Mouse (Mus musculus) heart, embryonic 15.5 days (tissue): ENCODE results near the gene Tnfsf9. TPM values are rescaled to one million over a fixed set of nuclear protein-coding genes. Genes with fewer than 3 reads are reported as not detected.
A peak's percentile ranks its signal among the peaks of the same experiment; 100 is the strongest.

Experiments used
- ATAC-seq: fragments of 200-750 bp; cut with Nextera tagmentation; replicated peaks from 2 replicates; pipeline ENCODE4 v1.8.0; 2017; ENCODE audit warnings: low read depth, moderate TSS enrichment; ENCODE audit not compliant: insufficient number of reproducible peaks, insufficient read depth, low FRiP score
- H3K27ac ChIP-seq: fragments of 300-500 bp; sonication (generic); 2 replicates; pipeline ENCODE4 v1.5.1; 2015; ENCODE audit warnings: mild to moderate bottlenecking, inconsistent platforms
- H3K27me3 ChIP-seq: fragments of 300-500 bp; sonication (generic); 2 replicates; pipeline ENCODE4 v1.6.1; 2015; ENCODE audit warnings: inconsistent platforms
- H3K36me3 ChIP-seq: fragments of 300-500 bp; sonication (generic); 2 replicates; pipeline ENCODE4 v1.6.1; 2015; ENCODE audit warnings: mild to moderate bottlenecking, inconsistent platforms
- H3K4me1 ChIP-seq: fragments of 300-500 bp; sonication (generic); replicated peaks from 2 replicates; pipeline ENCODE4 v1.6.1; 2015; ENCODE audit warnings: inconsistent platforms
- H3K4me2 ChIP-seq: fragments of 300-500 bp; sonication (generic); 2 replicates; pipeline ENCODE4 v1.6.1; 2015; ENCODE audit warnings: inconsistent platforms, mild to moderate bottlenecking, moderate library complexity
- H3K4me3 ChIP-seq: fragments of 300-500 bp; sonication (generic); 2 replicates; pipeline ENCODE4 v1.5.1; 2015; ENCODE audit warnings: mild to moderate bottlenecking, inconsistent platforms
- H3K9ac ChIP-seq: fragments of 300-500 bp; sonication (generic); 2 replicates; pipeline ENCODE4 v1.6.1; 2015; ENCODE audit warnings: mild to moderate bottlenecking, inconsistent platforms
- H3K9me3 ChIP-seq: fragments of 300-500 bp; sonication (generic); replicated peaks from 2 replicates; pipeline ENCODE4 v1.6.1; 2016; ENCODE audit warnings: inconsistent platforms
- WGBS: fragments of 180-500 bp; shearing (Covaris S2); methylation state at CpG from one replicate; pipeline ENCODE4 v1.1.7; 2015; ENCODE audit warnings: mixed read lengths; 5-methylcytosine and 5-hydroxymethylcytosine counted together
- polyA plus RNA-seq: library from polyadenylated mRNA; unstranded; fragments of >200 nt; fragmentation: Nextera tagmentation; extraction: Ambion mirVana; gene quantifications from 2 replicates; pipeline ENCODE4 v1.2.1, GENCODE M21; 2015

The Tnfsf9 gene
- polyA plus RNA-seq, 1 experiment from 2014 or later, result 3.0 TPM

DNA sequence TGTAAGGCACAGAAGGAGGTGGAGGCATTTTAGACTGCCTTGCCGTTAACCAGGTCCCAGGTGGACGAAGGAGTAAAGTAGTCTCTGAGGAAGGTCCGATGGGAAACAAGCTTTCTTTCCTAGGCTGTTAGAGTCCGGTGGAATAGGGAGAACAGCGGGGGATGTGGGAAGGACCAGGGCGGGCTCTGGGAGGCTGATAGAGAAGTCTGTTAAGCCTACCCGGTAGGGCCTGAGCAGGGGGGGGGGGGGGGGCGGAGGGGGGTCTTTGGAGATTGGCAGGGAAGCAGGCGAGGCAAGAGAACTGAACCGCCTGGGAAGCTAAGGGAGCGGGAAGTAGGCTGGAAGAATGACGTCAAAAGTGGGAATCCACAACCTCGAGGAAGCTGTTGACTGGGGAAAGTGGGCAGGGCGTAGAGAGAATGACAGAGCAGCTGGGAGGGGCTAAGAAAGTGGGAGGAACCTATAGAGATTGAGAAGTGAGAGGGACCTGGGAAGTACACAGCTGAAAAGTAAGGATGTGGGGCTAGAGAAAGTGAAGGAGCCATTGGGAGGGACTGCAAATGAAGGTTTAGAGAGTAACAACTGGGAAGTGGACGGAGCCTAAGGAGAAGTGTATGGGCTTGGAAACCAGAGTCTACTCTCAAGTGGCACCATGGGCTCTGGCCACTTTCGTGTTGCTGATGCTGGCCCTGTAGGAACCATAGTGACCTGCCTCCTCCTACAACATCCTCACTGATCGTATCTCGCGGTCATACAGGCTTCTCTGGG, 9.1 kb upstream of the Tnfsf9 start:
- peaks cover 10% of the 10 kb centered on the region for H3K27me3 ChIP-seq
- H3K9me3 ChIP-seq, result no peaks in the 10 kb centered on the region
- peak overlapping the region; percentile 32 for H3K4me3 ChIP-seq
- H3K4me1 ChIP-seq, result peaks cover 7% of the 10 kb centered on the region
- WGBS, result 3% methylated on average over 18 of the region's 19 CpGs
- no peaks in the 10 kb centered on the region for H3K36me3 ChIP-seq
- no peak overlapping the region for H3K27ac ChIP-seq
- H3K4me2 ChIP-seq, result peak overlapping the region; percentile 57
- ATAC-seq, result peak; percentile 75
- no peak overlapping the region for H3K9ac ChIP-seq

GRCm38 (mm10) chr17:57096623-57096920, 8.6 kb upstream of the Tnfsf9 start:
- under 1% methylated on average over 11 of the region's 11 CpGs for WGBS
- Histone ChIP-seq H3K4me2 (peak overlapping the region; percentile 57), H3K4me1 (peaks cover 7% of the 10 kb centered on the region), H3K9me3 (no peaks in the 10 kb centered on the region), H3K9ac (no peak overlapping the region), H3K27me3 (peaks cover 10% of the 10 kb centered on the region), H3K36me3 (no peaks in the 10 kb centered on the region), H3K27ac (no peak overlapping the region), H3K4me3 (peak overlapping the region; percentile 32)
- ATAC-seq, result peak; percentile 83

DNA sequence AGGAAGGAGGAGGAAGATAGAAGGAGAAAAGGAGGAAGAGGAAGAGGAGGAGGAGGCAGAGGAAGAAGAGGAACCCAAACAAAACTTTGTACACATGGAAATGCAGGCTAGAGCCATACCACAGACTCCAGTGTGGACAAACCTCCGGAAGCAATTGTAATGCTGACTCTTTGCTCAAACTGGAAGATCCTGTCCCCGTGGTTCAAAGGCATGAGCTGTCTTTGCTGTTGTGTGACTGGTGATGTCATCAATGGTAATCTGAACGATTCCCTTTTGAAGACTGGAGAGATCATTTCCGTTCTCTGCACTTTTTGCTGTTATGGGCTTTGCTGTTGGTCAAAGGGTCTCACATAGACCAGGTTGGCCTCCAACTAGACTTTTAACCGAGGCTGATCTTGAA, 6.8 kb upstream of the Tnfsf9 start:
- Histone ChIP-seq H3K9me3 (no peaks in the 10 kb centered on the region), H3K4me1 (peaks cover 7% of the 10 kb centered on the region), H3K27ac (no peak overlapping the region), H3K4me3 (no peak overlapping the region), H3K27me3 (peaks cover 10% of the 10 kb centered on the region), H3K36me3 (no peaks in the 10 kb centered on the region), H3K9ac (no peak overlapping the region), H3K4me2 (no peak overlapping the region)
- WGBS, result 65% methylated on average over 5 of the region's 5 CpGs
- ATAC-seq, result no peak

GRCm38 (mm10) chr17:57099629-57100325, 5.3 kb upstream of the Tnfsf9 start:
- Histone ChIP-seq H3K27me3 (peaks cover 8% of the 10 kb centered on the region), H3K4me3 (no peak overlapping the region), H3K9me3 (no peaks in the 10 kb centered on the region), H3K27ac (no peak overlapping the region), H3K4me1 (peaks cover 13% of the 10 kb centered on the region), H3K4me2 (no peak overlapping the region), H3K9ac (no peak overlapping the region), H3K36me3 (no peaks in the 10 kb centered on the region)
- no peak for ATAC-seq
- WGBS, result 8% methylated on average over 10 of the region's 10 CpGs

DNA sequence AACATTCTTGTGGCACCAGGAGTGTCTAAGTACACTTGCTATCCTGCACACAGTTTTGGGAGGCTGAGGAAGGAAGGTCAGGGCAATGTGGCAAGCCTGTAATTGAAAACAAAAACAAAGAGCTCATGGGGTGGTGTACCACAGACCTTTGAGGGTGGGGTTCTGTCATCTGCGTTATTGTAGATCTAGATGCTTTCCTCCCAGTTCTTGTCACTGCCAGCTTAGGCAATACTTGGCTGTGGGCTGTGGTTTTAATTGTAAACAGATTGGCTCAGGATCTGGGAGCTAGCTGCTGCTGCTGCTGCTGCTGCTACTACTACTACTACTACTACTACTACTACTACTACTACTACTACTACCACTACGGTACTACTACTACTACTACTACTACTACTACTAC, 2.8 kb upstream of the Tnfsf9 start:
- no peak for ATAC-seq
- 83% methylated on average over 2 of the region's 2 CpGs for WGBS
- H3K9ac ChIP-seq, result no peak overlapping the region

DNA sequence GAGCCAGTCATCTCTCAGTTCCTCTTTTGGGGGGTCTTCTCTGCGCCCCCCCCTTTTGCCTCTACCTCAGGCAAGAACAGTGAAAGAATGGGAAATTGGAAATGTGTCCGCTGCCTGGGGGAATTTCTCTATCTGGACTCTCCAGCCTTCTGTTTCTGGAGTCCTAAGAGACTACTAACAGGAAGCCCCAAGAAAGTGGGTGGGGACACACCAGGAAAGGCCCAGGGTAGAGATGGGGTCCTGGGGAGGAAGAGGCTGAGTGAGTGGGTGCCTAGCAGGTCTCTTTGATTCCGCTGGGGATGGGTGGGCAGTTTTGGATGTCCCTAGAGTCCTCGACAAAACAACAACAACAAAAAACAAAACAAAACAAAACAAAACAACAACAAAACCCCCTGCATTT, 629 bp upstream of the Tnfsf9 start:
- Histone ChIP-seq H3K27ac (no peak overlapping the region), H3K4me3 (peak overlapping the region; percentile 68), H3K9ac (no peak overlapping the region), H3K9me3 (no peaks in the 10 kb centered on the region), H3K36me3 (no peaks in the 10 kb centered on the region), H3K4me2 (peak overlapping the region; percentile 95), H3K4me1 (peaks cover 16% of the 10 kb centered on the region), H3K27me3 (no peaks in the 10 kb centered on the region)
- no peak for ATAC-seq
- 35% methylated on average over 4 of the region's 4 CpGs for WGBS

More for the DNA sequence above, 2.8 kb upstream of the Tnfsf9 start:
- Histone ChIP-seq H3K27me3 (no peaks in the 10 kb centered on the region), H3K9me3 (no peaks in the 10 kb centered on the region), H3K4me1 (peaks cover 16% of the 10 kb centered on the region), H3K27ac (no peak overlapping the region), H3K36me3 (no peaks in the 10 kb centered on the region), H3K4me3 (no peak overlapping the region), H3K4me2 (no peak overlapping the region)

DNA sequence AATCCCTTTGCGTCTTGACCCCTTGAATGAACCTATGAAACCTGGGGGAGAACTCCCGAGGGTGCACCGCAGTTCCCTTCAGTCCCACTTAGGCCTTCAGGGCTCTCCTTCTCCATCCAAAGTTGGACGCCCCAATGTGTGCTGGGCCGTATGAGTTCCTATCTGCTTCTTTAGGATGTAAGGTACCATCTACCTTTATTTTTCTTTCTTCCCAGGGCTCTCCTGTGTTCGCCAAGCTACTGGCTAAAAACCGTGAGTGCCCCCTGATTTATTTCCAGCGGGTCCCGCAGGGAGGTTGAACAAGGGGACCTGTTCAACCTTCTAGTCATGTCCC, 877 bp downstream of the Tnfsf9 start:
- Histone ChIP-seq H3K36me3 (no peaks in the 10 kb centered on the region), H3K4me1 (peaks cover 16% of the 10 kb centered on the region), H3K9ac (no peak overlapping the region), H3K27me3 (no peaks in the 10 kb centered on the region), H3K4me3 (peak overlapping the region; percentile 68), H3K27ac (no peak overlapping the region), H3K9me3 (no peaks in the 10 kb centered on the region), H3K4me2 (peak overlapping the region; percentile 95)
- ATAC-seq, result no peak
- WGBS, result 20% methylated on average over 9 of the region's 9 CpGs

DNA sequence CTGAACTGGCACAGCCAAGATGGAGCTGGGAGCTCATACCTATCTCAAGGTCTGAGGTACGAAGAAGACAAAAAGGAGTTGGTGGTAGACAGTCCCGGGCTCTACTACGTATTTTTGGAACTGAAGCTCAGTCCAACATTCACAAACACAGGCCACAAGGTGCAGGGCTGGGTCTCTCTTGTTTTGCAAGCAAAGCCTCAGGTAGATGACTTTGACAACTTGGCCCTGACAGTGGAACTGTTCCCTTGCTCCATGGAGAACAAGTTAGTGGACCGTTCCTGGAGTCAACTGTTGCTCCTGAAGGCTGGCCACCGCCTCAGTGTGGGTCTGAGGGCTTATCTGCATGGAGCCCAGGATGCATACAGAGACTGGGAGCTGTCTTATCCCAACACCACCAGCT, 1.9 kb downstream of the Tnfsf9 start:
- Histone ChIP-seq H3K9ac (no peak overlapping the region), H3K27me3 (no peaks in the 10 kb centered on the region), H3K36me3 (no peaks in the 10 kb centered on the region), H3K9me3 (no peaks in the 10 kb centered on the region), H3K4me2 (no peak overlapping the region), H3K27ac (no peak overlapping the region), H3K4me1 (peaks cover 16% of the 10 kb centered on the region), H3K4me3 (no peak overlapping the region)
- WGBS, result 81% methylated on average over 5 of the region's 5 CpGs
- ATAC-seq, result no peak

- H3K9ac ChIP-seq, result no peak overlapping the region
- no peaks in the 10 kb centered on the region for H3K36me3 ChIP-seq
- no peak overlapping the region for H3K4me2 ChIP-seq
- 77% methylated on average over 7 of the region's 7 CpGs for WGBS
- H3K27ac ChIP-seq, result no peak overlapping the region
- H3K27me3 ChIP-seq, result no peaks in the 10 kb centered on the region
- H3K4me1 ChIP-seq, result peaks cover 16% of the 10 kb centered on the region
- no peaks in the 10 kb centered on the region for H3K9me3 ChIP-seq
- no peak for ATAC-seq
- no peak overlapping the region for H3K4me3 ChIP-seq
Measured at GRCm38 (mm10) chr17:57108040-57108665, 3.0 kb downstream of the Tnfsf9 start.

DNA sequence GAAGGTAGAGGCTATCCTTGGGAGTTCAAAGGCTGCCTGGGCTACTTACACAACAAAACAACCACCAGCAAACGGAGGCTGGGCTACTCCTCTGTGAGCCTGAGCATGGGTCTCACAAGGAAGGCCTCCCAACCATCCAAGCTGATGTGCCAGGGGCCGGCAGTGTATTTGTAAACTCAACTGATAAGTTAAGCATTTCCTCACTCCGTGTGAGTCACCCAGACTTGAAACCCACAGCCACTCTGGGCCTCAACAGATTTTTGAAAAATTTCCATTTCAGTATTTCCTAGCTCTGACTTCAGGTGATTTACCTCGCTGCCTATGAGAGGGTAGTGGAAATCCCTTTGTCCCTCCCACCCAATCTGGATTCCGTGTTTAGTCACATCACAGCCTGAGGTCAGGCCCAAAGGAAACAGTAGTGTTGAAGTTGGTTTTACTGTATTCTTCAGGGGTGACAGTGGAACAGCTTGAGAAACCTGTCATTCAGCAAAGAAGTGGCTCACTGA, 3.6 kb downstream of the Tnfsf9 start:
- WGBS, result 38% methylated on average over 5 of the region's 5 CpGs
- no peak for ATAC-seq

GRCm38 (mm10) chr17:57110005-57110404, 4.9 kb downstream of the Tnfsf9 start:
- Histone ChIP-seq H3K9ac (no peak overlapping the region), H3K4me1 (peaks cover 9% of the 10 kb centered on the region), H3K4me3 (no peak overlapping the region), H3K4me2 (no peak overlapping the region), H3K27me3 (no peaks in the 10 kb centered on the region), H3K9me3 (no peaks in the 10 kb centered on the region), H3K27ac (no peak overlapping the region), H3K36me3 (no peaks in the 10 kb centered on the region)
- no peak for ATAC-seq
- WGBS, result 73% methylated on average over 1 of the region's 1 CpGs

More for the DNA sequence above, 3.6 kb downstream of the Tnfsf9 start:
- Histone ChIP-seq H3K36me3 (no peaks in the 10 kb centered on the region), H3K4me2 (no peak overlapping the region), H3K4me3 (no peak overlapping the region), H3K27ac (no peak overlapping the region), H3K9ac (no peak overlapping the region), H3K9me3 (no peaks in the 10 kb centered on the region), H3K4me1 (peaks cover 16% of the 10 kb centered on the region), H3K27me3 (no peaks in the 10 kb centered on the region)
